In genomic region chr17:26028261-26028660, GRCm38 (mm10) we compare ENCODE assay signal across 13 mouse cellular contexts.
"Had no signal": no experiment of that assay in that cellular context is flagged by ENCODE, and none has a peak within 500 bp of the region (broad histone marks: within the 10 kb centered on the region; RNA-seq: fewer than 3 reads in every experiment).

No protein-coding gene starts in this region.

- ATAC-seq: lung, postnatal 0 days had no signal

- DNase-seq: kidney, adult 9 months; kidney, postnatal 36 days; lung, adult 2 months; midbrain, embryonic 14.5 days; retina, postnatal 1 day; right cerebral cortex, postnatal 4 days; spleen, adult 18-20 months; thymus, adult 18-20 months; thymus, postnatal 14 days had no signal

- H3K27me3 ChIP-seq: liver, embryonic 15.5 days; neural tube, embryonic 12.5 days had no signal

- H3K27ac ChIP-seq: kidney, postnatal 0 days; liver, embryonic 15.5 days; neural tube, embryonic 12.5 days had no signal

- H3K4me1 ChIP-seq: neural tube, embryonic 12.5 days had no signal

- H3K4me3 ChIP-seq: liver, embryonic 15.5 days; neural tube, embryonic 12.5 days had no signal
